Mouse (Mus musculus) liver, embryonic 13.5 days (tissue): ENCODE measurements around the gene Adam19. TPM values are rescaled to one million over a fixed set of nuclear protein-coding genes. Genes with fewer than 3 reads are reported as not detected.
"Not testable (repeated sequence)": the region's sequence is repeated elsewhere in the genome, so short reads cannot be mapped to it uniquely, and the experiment has no call there.

Experiments
- ATAC-seq: fragments of 200-750 bp; cut with Nextera tagmentation; 2 replicates; pipeline ENCODE4 v1.8.0; 2017; ENCODE audit warnings: low read depth, mild to moderate bottlenecking, moderate number of reproducible peaks, moderate library complexity
- DNase-seq: peaks from one replicate; pipeline ENCODE4 v3.0.0; 2022
- H3K27ac ChIP-seq: fragments of 300-500 bp; sonication (generic); 2 replicates; pipeline ENCODE4 v1.5.1; 2015; ENCODE audit warnings: moderate library complexity, mild to moderate bottlenecking, inconsistent platforms
- H3K27me3 ChIP-seq: fragments of 300-500 bp; sonication (generic); 2 replicates; pipeline ENCODE4 v1.6.1; 2015; ENCODE audit warnings: mild to moderate bottlenecking, inconsistent platforms
- H3K36me3 ChIP-seq: fragments of 300-500 bp; sonication (generic); 2 replicates; pipeline ENCODE4 v1.6.1; 2015; ENCODE audit warnings: mild to moderate bottlenecking, inconsistent platforms
- H3K4me1 ChIP-seq: fragments of 300-500 bp; sonication (generic); replicated peaks from 2 replicates; pipeline ENCODE4 v1.6.1; 2015; ENCODE audit warnings: inconsistent platforms
- H3K4me2 ChIP-seq: fragments of 300-500 bp; sonication (generic); 2 replicates; pipeline ENCODE4 v1.6.1; 2015; ENCODE audit warnings: inconsistent platforms, mild to moderate bottlenecking, moderate library complexity
- H3K4me3 ChIP-seq: fragments of 300-500 bp; sonication (generic); replicated peaks from 2 replicates; pipeline ENCODE4 v1.5.1; 2015; ENCODE audit warnings: mild to moderate bottlenecking, inconsistent platforms
- H3K9ac ChIP-seq: fragments of 300-500 bp; sonication (generic); 2 replicates; pipeline ENCODE4 v1.6.1; 2015; ENCODE audit warnings: mild to moderate bottlenecking, inconsistent platforms
- H3K9me3 ChIP-seq: fragments of 300-500 bp; sonication (generic); replicated peaks from 2 replicates; pipeline ENCODE4 v1.6.1; 2016; ENCODE audit warnings: inconsistent platforms
- WGBS: fragments of 180-500 bp; shearing (Covaris S2); methylation state at CpG from one replicate; pipeline ENCODE4 v1.1.7; 2015; ENCODE audit not compliant: insufficient replicate concordance; 5-methylcytosine and 5-hydroxymethylcytosine counted together
- polyA plus RNA-seq: library from polyadenylated mRNA; unstranded; fragments of >200 nt; fragmentation: Nextera tagmentation; extraction: Ambion mirVana; gene quantifications from 2 replicates; pipeline ENCODE4 v1.2.1, GENCODE M21; 2015

Adam19 gene
- polyA plus RNA-seq, 1 experiment from 2014 or later = 1.1 TPM

DNA sequence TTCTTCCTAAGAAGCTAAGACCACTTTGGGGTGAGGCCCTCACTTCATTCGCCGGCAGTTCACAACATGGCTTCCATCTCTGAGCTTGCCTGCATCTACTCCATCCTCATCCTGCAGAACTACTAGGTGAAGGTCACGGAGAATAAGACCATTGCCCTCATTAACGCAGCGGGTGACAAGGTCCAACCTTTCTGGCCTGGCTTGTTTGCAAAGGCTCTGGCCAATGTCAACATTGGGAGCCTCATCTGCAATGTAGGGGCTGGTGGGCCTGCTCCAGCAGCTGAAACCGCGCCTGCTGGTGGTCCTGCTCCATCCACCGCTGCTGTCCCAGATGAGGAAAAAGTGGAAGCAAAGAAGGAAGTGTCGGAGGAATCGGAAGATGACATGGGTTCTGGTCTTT is 19.4 kb upstream of the Adam19 start:
- H3K4me1 ChIP-seq = no peaks in the 10 kb centered on the region
- H3K9ac ChIP-seq = no peak overlapping the region
- no peak overlapping the region for H3K27ac ChIP-seq
- H3K4me3 ChIP-seq = no peak overlapping the region
- WGBS = 77% methylated on average over 10 of the region's 10 CpGs
- H3K27me3 ChIP-seq = no peaks in the 10 kb centered on the region
- H3K4me2 ChIP-seq = no peak overlapping the region
- DNase-seq = no peak
- ATAC-seq = no peak
- H3K9me3 ChIP-seq = no peaks in the 10 kb centered on the region
- H3K36me3 ChIP-seq = no peaks in the 10 kb centered on the region

DNA sequence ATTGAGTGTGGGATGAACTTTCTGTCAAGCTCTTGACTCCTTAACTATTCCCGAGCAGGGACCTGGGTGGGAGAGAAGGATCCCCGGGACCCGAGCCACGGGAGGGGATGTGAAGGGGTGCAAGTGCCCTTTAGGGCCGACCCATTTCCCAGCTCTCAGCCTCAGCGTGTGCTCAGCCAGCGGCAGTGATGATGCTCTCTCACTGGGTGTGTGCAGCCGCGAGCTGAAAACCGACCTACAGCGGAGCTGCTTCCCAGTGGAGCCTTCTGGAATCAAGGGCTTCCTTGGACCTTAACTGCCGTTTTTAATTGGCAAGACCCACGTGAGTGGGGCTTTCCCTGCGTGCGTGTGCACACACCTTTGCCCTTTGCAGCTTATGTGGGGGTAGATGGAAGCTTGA is 16.9 kb upstream of the Adam19 start:
- no peak for DNase-seq
- Histone ChIP-seq H3K36me3 (no peaks in the 10 kb centered on the region), H3K27ac (no peak overlapping the region), H3K4me3 (no peak overlapping the region), H3K4me2 (no peak overlapping the region), H3K9ac (no peak overlapping the region), H3K9me3 (no peaks in the 10 kb centered on the region), H3K27me3 (no peaks in the 10 kb centered on the region), H3K4me1 (no peaks in the 10 kb centered on the region)
- WGBS = 64% methylated on average over 15 of the region's 15 CpGs
- no peak for ATAC-seq

DNA sequence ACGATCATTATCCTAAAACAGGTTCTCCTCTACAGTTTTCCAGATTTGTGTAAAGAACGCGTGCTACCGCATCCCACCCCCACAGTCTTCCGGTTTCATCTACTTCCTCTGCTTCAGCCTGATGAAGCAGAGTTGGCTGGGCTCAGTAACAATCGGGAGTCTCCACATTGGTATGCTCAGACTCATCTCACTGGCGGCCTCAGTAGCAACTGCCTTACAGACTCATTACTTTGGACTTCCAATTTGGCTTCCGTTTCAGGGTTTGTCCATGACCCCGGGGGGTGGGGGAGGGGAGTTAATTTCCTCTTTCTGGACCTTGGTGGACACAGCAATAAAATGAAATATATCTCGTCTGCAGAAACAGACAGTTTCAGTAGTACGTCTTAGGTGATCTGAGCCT is 16.5 kb upstream of the Adam19 start:
- WGBS = 39% methylated on average over 11 of the region's 11 CpGs
- H3K4me1 ChIP-seq = no peaks in the 10 kb centered on the region
- no peak overlapping the region for H3K9ac ChIP-seq
- no peak overlapping the region for H3K4me2 ChIP-seq
- H3K36me3 ChIP-seq = no peaks in the 10 kb centered on the region
- no peak for DNase-seq
- no peaks in the 10 kb centered on the region for H3K9me3 ChIP-seq
- no peak for ATAC-seq
- H3K27ac ChIP-seq = no peak overlapping the region
- H3K27me3 ChIP-seq = no peaks in the 10 kb centered on the region
- no peak overlapping the region for H3K4me3 ChIP-seq

DNA sequence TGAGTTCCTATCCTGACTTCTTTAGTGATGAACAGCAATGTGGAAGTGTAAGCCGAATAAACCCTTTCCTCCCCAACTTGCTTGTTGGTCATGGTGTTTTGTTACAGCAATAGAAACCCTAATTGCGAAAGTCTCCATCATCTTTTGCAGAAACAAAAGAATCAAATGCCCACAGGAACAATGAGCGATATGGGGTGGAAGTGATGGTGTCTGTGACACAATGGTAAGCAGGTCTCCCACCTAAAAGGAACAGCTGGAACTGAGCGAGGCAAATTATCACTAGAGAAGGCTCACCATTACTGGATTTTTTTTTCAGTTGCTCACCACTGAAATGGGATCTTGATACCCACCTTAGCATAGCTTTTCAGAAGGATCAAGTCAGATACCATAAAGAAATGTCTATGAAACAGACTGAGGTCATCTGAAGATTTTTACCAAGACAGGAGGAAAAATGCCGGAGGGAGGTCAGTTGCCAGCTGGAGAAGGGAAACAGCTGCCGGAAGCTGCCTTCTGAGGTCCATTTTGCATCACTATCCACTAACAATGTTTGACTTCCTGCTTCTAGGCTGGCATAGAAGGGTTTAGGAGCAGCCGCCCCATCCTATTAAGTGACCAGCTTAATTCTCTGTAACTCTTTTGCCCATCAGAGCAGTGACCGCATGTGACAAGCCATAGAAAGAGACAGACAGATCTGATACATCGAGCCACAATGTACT is 14.8 kb upstream of the Adam19 start:
- Histone ChIP-seq H3K9me3 (no peaks in the 10 kb centered on the region), H3K9ac (no peak overlapping the region), H3K27me3 (no peaks in the 10 kb centered on the region), H3K27ac (no peak overlapping the region), H3K4me1 (no peaks in the 10 kb centered on the region), H3K36me3 (no peaks in the 10 kb centered on the region), H3K4me3 (no peak overlapping the region), H3K4me2 (no peak overlapping the region)
- ATAC-seq = no peak
- DNase-seq = no peak
- WGBS = 57% methylated on average over 9 of the region's 9 CpGs

DNA sequence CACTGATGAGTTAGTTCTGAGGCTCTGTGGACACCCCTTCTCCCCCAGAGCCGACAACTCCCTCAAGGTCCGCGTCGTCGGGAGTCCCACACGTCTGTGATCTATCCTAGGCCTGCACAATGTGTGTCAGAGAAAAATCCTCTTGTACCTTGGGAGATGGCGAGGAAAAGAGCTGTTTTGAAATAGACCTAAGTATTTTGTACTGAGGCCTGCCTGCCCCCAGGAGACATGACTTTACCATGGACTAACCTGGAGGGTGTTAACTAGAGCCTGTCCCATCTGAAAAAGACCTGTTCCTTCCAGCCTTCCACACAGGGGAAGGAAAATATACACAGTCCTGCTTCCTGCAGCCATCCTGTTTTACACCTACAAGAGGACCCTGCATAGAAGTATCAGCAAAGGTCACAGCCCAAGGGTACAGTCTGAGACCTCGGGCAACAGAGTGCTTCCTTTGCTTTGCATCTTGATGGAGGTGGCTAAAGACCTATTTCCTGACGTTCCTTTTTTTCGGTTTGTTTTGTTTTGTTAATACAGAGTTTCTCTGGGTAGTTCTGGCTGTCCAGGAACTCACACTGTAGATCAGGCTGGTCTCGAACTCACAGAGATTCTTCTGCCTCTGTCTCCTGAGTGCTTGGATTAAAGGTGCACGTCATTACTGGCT is 14.1 kb upstream of the Adam19 start:
- H3K4me2 ChIP-seq = no peak overlapping the region
- 63% methylated on average over 12 of the region's 12 CpGs for WGBS
- no peak overlapping the region for H3K9ac ChIP-seq
- H3K27ac ChIP-seq = no peak overlapping the region
- H3K36me3 ChIP-seq = no peaks in the 10 kb centered on the region
- DNase-seq (no peak), ATAC-seq (no peak)
- no peaks in the 10 kb centered on the region for H3K27me3 ChIP-seq
- no peaks in the 10 kb centered on the region for H3K4me1 ChIP-seq
- H3K4me3 ChIP-seq = no peak overlapping the region
- H3K9me3 ChIP-seq = no peaks in the 10 kb centered on the region

DNA sequence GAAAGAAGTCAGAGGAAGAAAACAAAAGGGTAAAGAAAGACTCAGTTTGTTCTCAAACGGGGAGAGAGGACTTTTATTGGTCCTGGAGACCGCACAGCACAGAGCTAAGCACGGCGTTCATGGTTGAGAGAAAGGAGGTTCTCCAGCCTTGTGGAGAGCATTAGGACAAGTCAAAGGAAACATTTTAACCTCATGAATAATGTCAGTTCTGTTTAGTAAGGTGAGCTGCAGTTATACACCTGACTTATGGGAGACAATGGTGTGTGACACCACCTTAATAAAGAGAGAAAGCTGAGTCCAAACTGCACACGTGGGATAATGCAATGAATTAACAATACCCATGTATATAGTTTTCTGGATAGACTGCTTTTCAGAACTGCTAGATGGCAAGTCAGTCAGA is 11.0 kb upstream of the Adam19 start:
- Histone ChIP-seq H3K4me1 (no peaks in the 10 kb centered on the region), H3K4me3 (no peak overlapping the region), H3K36me3 (no peaks in the 10 kb centered on the region), H3K27ac (no peak overlapping the region), H3K4me2 (no peak overlapping the region), H3K9me3 (no peaks in the 10 kb centered on the region), H3K27me3 (no peaks in the 10 kb centered on the region), H3K9ac (no peak overlapping the region)
- 78% methylated on average over 5 of the region's 5 CpGs for WGBS
- DNase-seq (no peak), ATAC-seq (no peak)

DNA sequence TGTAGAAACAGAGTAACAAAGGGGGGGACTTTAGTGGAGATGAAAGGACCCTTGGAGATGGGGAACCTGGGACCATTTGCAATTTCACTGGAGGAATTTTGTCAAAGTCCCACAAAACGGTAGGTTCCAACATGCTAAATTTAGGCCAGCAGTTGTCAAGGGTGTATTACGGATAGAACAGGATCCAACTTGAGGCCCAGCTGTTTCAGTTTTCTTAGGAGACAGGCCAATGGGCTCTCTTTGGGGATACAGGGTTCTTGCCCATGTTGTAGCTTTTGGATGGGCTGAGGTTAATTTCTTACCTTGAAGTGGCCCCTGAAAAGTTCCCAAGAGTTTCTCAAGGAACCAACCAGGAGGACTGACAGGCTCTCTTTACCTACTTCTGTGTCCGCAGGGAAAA is 8.5 kb upstream of the Adam19 start:
- H3K9me3 ChIP-seq = no peaks in the 10 kb centered on the region
- no peak overlapping the region for H3K4me2 ChIP-seq
- DNase-seq = no peak
- H3K27me3 ChIP-seq = peaks cover 3% of the 10 kb centered on the region; the same call in 1 of the 2 replicates
- no peak overlapping the region for H3K27ac ChIP-seq
- no peaks in the 10 kb centered on the region for H3K36me3 ChIP-seq
- H3K4me1 ChIP-seq = no peaks in the 10 kb centered on the region
- no peak for ATAC-seq
- H3K4me3 ChIP-seq = no peak overlapping the region
- no peak overlapping the region for H3K9ac ChIP-seq
- 81% methylated on average over 3 of the region's 3 CpGs for WGBS

DNA sequence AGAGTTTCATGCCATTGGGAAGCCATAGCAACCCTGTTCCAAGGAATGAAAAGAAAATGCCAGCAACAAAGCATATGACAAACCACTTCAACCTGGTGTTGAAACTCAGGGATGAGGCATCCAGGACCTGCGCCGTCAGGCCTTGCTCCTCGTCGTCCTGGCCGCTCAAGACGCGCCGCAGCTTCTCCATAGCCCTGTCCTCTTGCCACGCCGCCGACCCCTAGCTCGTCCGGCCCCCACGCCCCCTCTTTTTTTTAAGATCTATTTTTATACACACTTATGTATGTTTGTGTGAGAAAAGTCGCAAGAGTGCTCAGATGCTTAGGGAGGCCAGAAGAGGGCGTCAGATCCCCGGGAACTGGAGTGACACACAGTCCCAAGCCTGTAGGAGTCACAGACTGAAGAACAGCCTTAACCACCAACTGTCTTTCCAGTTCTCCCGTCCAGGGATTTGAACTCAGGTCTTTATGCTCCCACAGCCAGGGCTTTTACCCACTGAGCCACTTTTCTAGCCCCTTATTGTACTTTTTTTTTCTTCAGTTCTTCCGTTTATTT is 3.6 kb upstream of the Adam19 start, which contains the start of gene Gm12166:
Gene Gm12166, minus strand, starts transcription at position 217 of the 555 bp plus-strand sequence.
- not testable (repeated sequence) for ATAC-seq, H3K9ac ChIP-seq, H3K36me3 ChIP-seq, DNase-seq, H3K4me3 ChIP-seq, H3K27ac ChIP-seq, H3K4me2 ChIP-seq, H3K9me3 ChIP-seq
- H3K4me1 ChIP-seq = peaks cover 14% of the 10 kb centered on the region
- peaks cover 50% of the 10 kb centered on the region for H3K27me3 ChIP-seq
- 34% methylated on average over 19 of the region's 19 CpGs for WGBS

DNA sequence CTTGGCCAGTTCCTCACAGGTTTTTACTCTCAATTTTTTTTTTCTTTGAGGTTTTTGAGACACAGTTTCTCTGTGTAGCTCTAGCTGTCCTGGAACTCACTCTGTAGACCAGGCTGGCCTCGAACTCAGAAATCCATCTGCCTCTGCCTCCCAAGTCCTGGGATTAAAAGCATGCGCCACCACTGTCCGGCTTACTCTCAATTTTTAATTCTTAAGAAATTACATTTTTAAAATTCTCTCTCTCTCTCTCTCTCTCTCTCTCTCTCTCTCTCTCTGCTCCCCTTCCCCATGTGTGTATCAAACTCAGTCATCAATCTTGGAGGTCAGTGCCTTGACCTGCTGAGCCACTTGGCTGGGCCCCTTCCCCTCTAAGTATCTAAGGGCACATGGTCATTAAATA is 2.3 kb upstream of the Adam19 start:
- not testable (repeated sequence) for H3K9ac ChIP-seq, DNase-seq, H3K4me2 ChIP-seq, H3K36me3 ChIP-seq, H3K9me3 ChIP-seq, H3K4me3 ChIP-seq, H3K27ac ChIP-seq, ATAC-seq
- 82% methylated on average over 3 of the region's 3 CpGs for WGBS
- Histone ChIP-seq H3K4me1 (peaks cover 15% of the 10 kb centered on the region), H3K27me3 (peaks cover 63% of the 10 kb centered on the region)

DNA sequence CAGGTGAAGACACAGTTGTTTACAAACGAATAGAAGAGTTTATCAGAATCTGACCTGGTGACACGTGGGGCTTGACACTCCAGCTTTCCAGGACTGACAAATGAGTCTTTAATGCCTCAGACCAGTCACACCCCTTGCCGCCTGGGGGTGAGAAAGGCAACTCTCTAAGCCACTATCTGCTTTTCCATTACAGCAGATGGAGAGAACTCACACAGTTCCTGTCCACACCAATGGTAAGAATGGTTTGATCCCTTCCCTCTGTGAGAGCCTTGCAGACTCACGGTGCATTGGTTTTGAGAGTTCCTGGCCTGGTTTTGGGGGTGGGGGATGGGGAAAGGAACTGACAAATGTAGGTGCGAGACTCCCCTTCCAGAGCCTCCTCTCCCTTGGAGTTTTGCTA is 1.5 kb upstream of the Adam19 start:
- Histone ChIP-seq H3K27ac (no peak overlapping the region), H3K36me3 (no peaks in the 10 kb centered on the region), H3K4me1 (peaks cover 15% of the 10 kb centered on the region), H3K9ac (no peak overlapping the region), H3K9me3 (no peaks in the 10 kb centered on the region), H3K4me3 (no peak overlapping the region), H3K4me2 (no peak overlapping the region), H3K27me3 (peaks cover 71% of the 10 kb centered on the region)
- DNase-seq (no peak), ATAC-seq (no peak)
- WGBS = 29% methylated on average over 5 of the region's 5 CpGs

DNA sequence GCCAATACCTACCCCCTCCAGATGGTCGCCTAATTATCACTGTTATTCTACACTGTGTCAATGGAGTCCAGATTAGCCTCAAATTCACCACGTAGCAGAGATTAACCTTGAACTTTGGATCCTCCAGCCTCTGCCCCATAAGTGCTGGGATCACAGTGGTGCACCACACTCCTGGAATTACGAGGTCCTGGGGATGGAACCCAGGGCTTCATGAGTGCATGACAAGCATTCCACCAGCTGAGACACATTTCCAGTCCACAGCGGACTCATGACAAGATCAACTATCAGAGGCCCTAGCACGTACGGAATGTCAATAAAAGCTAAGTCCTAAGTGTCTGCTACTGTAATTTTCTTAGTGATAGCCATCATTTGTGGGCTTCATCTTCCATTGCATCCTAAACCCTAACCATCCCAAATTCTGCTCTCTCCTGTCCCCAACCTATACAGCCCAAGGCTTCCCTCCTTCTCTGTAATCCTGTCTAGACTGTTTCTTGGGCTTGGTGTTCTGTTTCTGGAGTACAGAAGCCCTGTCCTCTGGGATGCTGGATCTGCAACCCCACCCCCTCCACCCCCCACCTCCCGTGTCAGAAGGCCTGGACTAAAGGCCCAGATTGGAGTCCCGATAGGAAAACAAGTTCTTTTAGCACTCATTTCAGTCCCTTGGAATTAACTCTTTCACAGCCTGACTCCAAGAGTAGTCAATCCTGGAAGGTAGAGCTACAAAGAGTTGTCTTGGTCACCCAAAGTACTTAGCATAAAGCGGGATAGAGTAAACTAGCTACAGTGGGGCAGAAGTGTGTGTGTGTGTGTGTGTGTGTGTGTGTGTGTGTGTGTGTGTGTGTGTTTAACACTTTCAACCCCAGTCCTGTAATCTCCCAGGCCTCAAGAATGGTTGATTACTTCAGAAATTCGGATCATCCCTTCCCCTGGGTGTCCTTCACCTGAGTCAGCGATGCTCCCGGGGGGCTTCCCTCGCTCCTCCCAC is 589 bp upstream of the Adam19 start:
- 29% methylated on average over 10 of the region's 13 CpGs for WGBS
- no peaks in the 10 kb centered on the region for H3K9me3 ChIP-seq
- peak overlapping the region; percentile 55 for H3K4me3 ChIP-seq
- ATAC-seq = no peak
- H3K4me1 ChIP-seq = peaks cover 15% of the 10 kb centered on the region
- H3K27ac ChIP-seq = no peak overlapping the region
- no peak for DNase-seq
- H3K36me3 ChIP-seq = no peaks in the 10 kb centered on the region
- peaks cover 80% of the 10 kb centered on the region for H3K27me3 ChIP-seq
- no peak overlapping the region for H3K9ac ChIP-seq
- peak overlapping the region; percentile 56 for H3K4me2 ChIP-seq
